Mouse (Mus musculus): Measurements from ENCODE around the gene Krt35.

Gene Krt35

DNA sequence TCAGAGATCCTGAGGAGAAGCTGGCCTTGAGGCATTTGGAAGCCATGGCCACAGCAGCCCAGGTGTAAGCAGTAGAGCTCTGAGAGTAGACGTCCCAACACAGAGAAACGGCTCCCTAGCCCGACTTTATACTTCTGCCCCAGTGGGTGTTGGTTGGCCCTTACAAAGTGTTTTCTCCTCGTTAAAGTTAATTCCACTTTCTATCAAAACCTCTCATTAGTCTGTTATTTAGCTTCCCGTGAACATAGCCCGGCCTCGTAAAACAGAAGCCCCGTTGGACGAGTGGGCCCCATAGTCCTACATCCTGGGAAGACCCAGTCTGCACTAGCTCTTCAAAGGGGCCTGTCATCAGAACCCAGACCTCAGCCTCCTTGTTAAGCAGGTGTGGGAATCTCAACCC is at the start of gene Krt35:
TSS of gene Krt35 (minus strand) at position 101 of the 400 bp plus-strand sequence.
- no peak for DNase-seq (ENCODE audit: low read depth, low spot score)

DNA sequence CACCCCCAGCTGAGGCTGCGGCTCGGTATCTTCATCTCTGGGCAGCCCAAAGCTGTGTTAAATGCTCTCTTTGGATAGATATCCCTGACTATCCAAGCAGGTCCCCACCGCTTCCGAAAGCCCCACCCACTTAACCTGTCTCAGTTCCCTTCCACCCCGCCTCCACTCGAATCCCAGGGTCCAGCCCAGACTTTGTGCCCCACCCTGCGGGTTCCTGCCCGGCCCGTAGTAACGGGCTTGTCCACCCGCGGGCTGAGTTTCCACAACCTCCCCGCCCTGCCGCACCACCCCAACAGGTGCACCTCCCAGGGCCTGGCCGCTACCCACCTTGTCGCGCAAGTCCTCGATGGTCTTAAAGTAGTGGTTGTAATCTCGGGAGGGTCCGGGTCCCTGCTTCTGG is 49.1 kb upstream of the Krt35 start:
- DNase-seq (ENCODE audit: low read depth, low spot score), result no peak

DNA sequence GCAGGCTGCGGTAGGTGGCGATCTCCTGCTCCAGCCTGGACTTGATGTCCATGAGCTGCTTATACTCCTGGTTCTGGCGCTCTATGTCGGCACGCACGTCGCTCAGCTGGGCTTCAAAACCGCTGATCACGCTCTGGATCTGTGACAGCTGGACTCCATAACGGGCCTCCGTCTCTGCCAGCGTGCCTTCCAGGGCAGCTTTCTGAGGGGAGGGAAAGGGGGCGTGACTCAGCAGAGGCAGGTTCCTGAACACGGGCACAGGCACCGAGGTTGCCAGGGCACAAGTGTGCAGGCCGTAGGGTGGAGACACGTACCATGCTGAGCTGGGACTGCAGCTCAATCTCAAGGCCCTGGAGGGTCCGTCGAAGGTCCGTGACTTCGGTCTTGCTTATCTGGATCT is 44.9 kb upstream of the Krt35 start:
- DNase-seq (ENCODE audit: low read depth, low spot score), result no peak

GRCm38 (mm10) chr11:100139391-100139790 is 43.4 kb upstream of the Krt35 start:
- DNase-seq (ENCODE audit: low read depth, low spot score), result no peak

DNA sequence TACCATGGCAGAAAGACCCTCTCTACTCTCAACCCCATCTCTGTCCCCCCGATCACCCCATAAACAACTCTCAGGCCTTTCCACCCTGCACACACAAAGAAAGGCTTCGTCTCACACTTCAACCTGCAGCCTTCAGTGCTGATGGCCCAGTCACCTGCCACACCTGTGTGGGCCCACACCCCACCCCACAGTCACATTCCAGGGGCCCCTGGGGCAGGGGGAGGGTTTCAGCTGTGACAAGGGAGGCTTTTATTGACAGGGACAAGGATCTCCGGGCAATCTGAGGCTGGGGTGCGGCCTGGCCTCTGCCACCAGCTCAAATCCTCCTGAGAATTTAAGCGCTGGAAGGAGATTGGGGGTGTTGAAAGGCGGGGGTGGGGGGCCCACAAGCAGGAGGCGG is 42.8 kb upstream of the Krt35 start:
- no peak for DNase-seq (ENCODE audit: low read depth, low spot score)

DNA sequence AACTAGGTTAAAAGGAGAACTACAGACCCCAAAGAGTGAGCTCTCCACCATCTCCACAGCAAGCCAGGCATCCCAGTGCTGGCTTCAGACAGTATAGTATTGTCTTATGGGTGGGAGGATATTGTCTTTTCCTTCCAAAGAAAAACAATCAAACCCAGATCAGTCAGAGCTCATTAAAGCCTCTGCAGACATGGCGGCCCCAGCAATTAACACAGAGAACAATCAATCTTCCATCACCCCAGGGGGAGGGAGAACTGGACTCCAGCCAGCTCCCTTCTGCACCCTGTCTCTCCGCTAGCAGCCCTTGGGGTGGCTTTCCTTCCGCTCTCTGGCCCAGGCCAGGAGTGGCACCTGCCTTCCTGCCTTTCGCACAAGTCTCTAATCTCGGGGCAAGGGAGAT is 41.7 kb upstream of the Krt35 start:
- DNase-seq (ENCODE audit: low read depth, low spot score), result no peak

GRCm38 (mm10) chr11:100136559-100136958 is 40.5 kb upstream of the Krt35 start:
- DNase-seq (ENCODE audit: low read depth, low spot score), result no peak

DNA sequence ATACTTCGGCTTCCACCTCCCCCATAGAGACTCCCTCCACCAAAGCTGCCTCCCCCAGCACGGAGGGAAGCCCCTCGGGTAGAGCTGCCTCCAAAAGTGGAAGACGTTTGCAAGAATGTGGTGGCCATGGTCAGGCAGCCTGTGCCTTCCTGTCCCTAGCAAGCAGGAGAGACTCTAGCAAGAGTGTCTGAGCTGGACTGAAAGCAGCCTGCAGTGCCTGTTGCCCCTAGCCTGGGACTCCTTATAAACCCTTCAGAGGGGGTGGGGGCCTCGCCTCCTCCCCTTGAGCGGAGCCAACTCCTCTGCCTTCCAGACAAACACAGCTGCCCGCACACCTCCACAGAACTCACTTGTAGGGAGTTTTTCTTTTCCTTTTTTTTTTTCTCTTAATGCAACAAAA is 39.7 kb upstream of the Krt35 start, which contains the start of gene Krt15:
TSS of gene Krt15 (minus strand) at position 198 of the 400 bp plus-strand sequence.
- no peak for DNase-seq (ENCODE audit: low read depth, low spot score)

DNA sequence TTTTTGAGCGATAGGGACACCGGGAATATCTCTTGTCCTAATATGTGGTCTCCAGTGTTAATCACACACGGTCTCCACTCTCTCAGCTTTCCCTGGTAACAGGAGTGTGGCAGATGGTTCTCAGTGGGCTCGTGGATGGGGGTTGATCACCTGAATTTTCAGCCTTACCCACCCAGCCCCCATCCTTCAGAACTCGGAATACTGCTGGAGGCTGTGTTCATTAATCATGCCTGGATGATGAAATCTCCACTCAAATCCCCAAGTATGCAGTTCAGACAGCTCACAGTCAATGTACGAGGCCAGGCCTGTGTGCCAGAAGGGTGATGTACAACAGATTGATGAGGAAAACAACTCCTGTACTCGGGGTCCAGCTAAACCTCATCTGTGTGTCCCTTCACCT is 28.9 kb upstream of the Krt35 start:
- no peak for DNase-seq (ENCODE audit: low read depth, low spot score)

- DNase-seq (ENCODE audit: low read depth, low spot score), result no peak
Measured at GRCm38 (mm10) chr11:100121466-100121865, 25.4 kb upstream of the Krt35 start, which contains the start of gene Krt13. Krt13 (minus strand) TSS chr11:100121566.

DNA sequence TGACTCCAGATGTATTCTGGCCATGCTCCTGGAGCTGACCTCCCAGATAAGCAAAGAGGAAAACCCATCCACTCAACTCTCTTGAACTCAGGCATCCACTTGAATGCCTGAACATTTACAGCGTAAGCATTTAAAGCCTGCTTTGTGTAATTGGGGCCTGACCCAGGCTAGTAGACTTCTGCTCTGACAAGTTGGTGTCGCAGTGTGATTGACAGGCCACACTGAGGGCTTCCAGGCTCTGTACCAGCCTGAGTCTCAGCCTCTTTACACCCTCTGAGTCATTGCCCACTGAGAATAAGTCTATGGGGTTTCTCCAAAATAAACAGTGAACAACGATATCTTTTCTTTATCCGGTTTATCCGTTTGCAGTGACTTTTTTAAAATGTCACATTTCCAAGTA is 24.3 kb upstream of the Krt35 start:
- DNase-seq (ENCODE audit: low read depth, low spot score), result no peak

- DNase-seq (ENCODE audit: low read depth, low spot score), result no peak
Measured at GRCm38 (mm10) chr11:100113742-100114029, 17.6 kb upstream of the Krt35 start.

DNA sequence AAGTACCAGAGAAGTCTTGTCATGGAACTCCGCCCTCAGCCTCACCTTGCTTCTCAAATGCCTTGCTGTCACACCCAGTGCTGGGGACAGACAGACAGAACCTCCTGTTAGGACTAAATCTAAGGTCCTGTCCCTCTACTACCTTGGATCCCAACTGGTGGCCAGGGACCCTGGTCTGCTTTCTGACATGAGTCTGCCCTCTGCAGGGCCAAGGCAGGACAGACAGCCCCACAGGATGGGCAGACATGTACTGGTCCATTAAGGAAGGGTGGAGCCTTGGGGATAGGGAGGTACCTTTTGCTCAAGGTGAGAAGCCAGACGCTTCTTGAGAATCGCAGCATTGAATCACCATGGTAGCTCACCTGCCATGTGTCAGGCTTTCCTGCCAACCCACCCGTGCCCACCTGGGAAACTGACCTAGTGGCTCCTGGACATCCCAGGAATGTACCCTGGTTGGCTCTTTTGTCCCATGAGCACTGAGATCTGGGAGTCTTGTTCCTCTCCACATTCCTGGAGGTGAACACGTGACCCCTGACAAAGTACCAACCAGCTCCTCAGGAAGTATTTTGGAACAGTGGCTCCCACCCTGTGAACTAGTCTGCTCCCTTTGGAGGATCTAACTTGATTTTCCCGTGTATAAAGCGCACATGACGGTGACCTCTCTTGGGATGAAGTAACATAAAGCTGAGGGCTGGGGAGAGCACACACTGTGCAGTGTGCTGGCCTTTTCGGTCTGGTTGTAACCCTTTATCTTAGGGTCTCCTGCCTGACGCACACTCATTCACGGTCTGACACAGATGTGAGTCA is 17.1 kb upstream of the Krt35 start:
- no peak for DNase-seq (ENCODE audit: low read depth, low spot score)

DNA sequence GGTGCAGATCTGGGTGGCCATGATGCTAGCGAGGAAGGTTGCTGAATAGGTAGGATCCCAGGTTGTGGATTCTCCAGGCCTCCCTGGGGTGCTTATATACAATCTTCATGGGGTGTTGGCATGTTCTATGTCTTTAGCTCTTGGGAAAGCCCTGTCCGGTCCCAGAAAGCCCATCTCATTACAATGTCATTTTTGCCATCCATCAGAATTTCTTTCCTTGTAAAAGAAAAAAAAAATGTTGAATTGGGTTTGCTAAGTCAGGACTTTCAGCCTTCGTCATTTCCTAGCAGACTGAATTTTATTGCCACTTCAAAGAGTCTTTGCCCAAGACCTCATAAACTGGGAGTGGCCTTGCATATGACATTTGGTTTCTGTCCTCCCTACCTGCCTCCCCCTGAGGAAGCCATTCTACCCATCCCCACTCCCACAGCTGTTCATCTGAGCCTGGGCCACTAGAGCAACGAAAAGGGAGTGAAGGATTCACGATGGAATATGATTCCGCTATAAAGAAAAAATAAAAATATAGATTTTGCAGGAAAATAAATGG is 9.6 kb upstream of the Krt35 start, which contains the start of gene Krt36:
TSS of gene Krt36 (minus strand) at position 51 of the 547 bp plus-strand sequence.
- no peak for DNase-seq (ENCODE audit: low read depth, low spot score)

- DNase-seq (ENCODE audit: low read depth, low spot score), result no peak
Measured at GRCm38 (mm10) chr11:100102693-100103429, 6.8 kb upstream of the Krt35 start.

DNA sequence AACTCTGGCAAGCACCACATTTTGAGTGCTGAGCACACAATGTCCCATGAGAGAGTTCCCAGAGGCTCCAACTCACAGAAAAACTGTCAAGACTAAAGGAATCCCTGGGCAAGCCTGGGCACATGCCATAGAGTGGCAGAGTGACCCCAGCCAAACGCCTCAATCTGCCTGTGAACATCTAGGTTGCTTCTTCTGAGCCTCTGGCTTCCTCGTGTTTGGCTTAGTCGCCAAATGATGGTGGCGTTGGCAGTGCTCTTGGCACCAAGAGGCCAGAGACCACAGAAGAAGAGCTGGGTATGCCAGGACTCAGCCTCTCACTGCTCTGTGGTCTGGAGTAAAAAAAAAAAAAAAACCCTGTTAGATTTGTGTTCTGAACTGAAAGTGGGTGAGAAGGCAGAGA is 4.3 kb upstream of the Krt35 start:
- DNase-seq (ENCODE audit: low read depth, low spot score), result no peak

- DNase-seq (ENCODE audit: low read depth, low spot score), result no peak
Measured at GRCm38 (mm10) chr11:100097819-100098218, 1.8 kb upstream of the Krt35 start.

DNA sequence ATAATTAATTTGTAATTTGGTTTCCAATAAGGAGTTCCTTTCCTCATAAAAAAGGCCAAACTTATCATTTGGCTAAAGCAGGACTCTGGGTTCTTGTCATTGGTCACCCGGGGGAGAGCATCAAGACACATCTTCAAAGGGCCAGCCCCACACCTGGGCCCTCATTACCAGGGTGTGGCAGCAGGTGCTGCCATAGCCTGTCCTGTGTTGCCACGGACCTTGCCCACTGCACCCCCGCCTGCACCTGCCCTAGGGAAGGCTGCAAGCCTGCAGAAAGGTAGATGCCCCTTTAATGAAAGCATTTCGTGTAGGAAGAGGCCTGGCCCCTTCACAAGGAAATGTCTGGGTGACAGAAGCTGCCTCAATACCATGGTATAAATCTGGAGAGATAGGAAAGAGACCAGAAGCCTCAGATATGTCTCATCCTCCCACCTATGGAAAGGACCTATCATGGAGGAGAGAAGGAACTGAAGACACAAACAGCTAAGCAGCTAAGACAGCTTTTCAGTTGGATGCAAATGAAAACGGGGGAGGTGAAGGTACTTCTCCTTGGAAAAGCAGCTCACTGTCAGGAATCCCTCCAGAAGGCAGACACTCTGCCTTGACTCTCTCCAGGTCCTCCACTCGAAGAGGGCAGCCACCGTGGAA is 7.5 kb downstream of the Krt35 start:
- no peak for DNase-seq (ENCODE audit: low read depth, low spot score)

- DNase-seq (ENCODE audit: low read depth, low spot score), result no peak
Measured at GRCm38 (mm10) chr11:100087861-100088260, 8.2 kb downstream of the Krt35 start, which contains the start of gene Krt32. Krt32 (minus strand) TSS chr11:100088226.

GRCm38 (mm10) chr11:100073873-100074272 is 22.2 kb downstream of the Krt35 start:
- no peak for DNase-seq (ENCODE audit: low read depth, low spot score)

- no peak for DNase-seq (ENCODE audit: low read depth, low spot score)
Measured at GRCm38 (mm10) chr11:100067293-100068036, 28.6 kb downstream of the Krt35 start.
